Mouse (Mus musculus): ENCODE measurements at regions not wholly inside any gene's neighbourhood (a gene's known extent, or its start where the extent isn't known, plus 50 kb on each side); places are given as distances from the start of the nearest gene placed in this dataset.

- Histone ChIP-seq H3K4me2 (replicated peaks; ENCODE audit: low read depth) (no peak overlapping the region), H3K4me1 (replicated peaks; ENCODE audit: control insufficient read depth, insufficient read depth) (no peaks in the 10 kb centered on the region), H3K4me3 (ENCODE audit: low read depth, low read length) (no peak overlapping the region), H3K27ac (replicated peaks) (no peak overlapping the region), H3K9me3 (ENCODE audit: control insufficient read depth, low read length) (no peaks in the 10 kb centered on the region), H3K9ac (ENCODE audit: low read length) (no peak overlapping the region), H3K36me3 (ENCODE audit: control insufficient read depth, insufficient read depth, low read length) (no peaks in the 10 kb centered on the region), H3K27me3 (ENCODE audit: control insufficient read depth, insufficient read depth, low read length) (no peaks in the 10 kb centered on the region)
- ATAC-seq (ENCODE audit: low FRiP score, low TSS enrichment) (no peak), DNase-seq (ENCODE audit: low spot score) (no peak)
- TF ChIP-seq CTCF (IDR thresholded peaks at IDR 0.05; ENCODE audit: low read depth) (no peak), EP300 (optimal IDR thresholded peaks at IDR 0.05) (no peak)
- 96% methylated on average over 3 of the region's 3 CpGs for WGBS
These were observed 67.5 kb downstream of the Lmo4 start for GRCm38 (mm10) chr3:144137483-144137882.

- Histone ChIP-seq H3K4me1 (replicated peaks; ENCODE audit: control insufficient read depth, insufficient read depth) (no peaks in the 10 kb centered on the region), H3K27me3 (ENCODE audit: control insufficient read depth, insufficient read depth, low read length) (no peaks in the 10 kb centered on the region), H3K4me3 (ENCODE audit: low read depth, low read length) (no peak overlapping the region), H3K36me3 (ENCODE audit: control insufficient read depth, insufficient read depth, low read length) (no peaks in the 10 kb centered on the region), H3K4me2 (replicated peaks; ENCODE audit: low read depth) (no peak overlapping the region), H3K27ac (replicated peaks) (no peak overlapping the region), H3K9me3 (ENCODE audit: control insufficient read depth, low read length) (no peaks in the 10 kb centered on the region), H3K9ac (ENCODE audit: low read length) (no peak overlapping the region)
- ATAC-seq (ENCODE audit: low FRiP score, low TSS enrichment), result peak; percentile 79
- no peak for DNase-seq (ENCODE audit: low spot score)
- WGBS, result 47% methylated on average over 2 of the region's 2 CpGs
- no peak for TF ChIP-seq EP300 (optimal IDR thresholded peaks at IDR 0.05)
- TF ChIP-seq CTCF (IDR thresholded peaks at IDR 0.05; ENCODE audit: low read depth), result no peak
These were observed 68.6 kb downstream of the Lmo4 start for GRCm38 (mm10) chr3:144136432-144136831.

- H3K27me3 ChIP-seq (ENCODE audit: control insufficient read depth, insufficient read depth, low read length), result no peaks in the 10 kb centered on the region
- H3K4me2 ChIP-seq (replicated peaks; ENCODE audit: low read depth), result no peak overlapping the region
- DNase-seq (ENCODE audit: low spot score) (peak; percentile 55), ATAC-seq (ENCODE audit: low FRiP score, low TSS enrichment) (peak; percentile 85; the same call in 1 of the 2 replicates)
- no peak overlapping the region for H3K9ac ChIP-seq (ENCODE audit: low read length)
- H3K4me1 ChIP-seq (replicated peaks; ENCODE audit: control insufficient read depth, insufficient read depth), result no peaks in the 10 kb centered on the region
- H3K9me3 ChIP-seq (ENCODE audit: control insufficient read depth, low read length), result no peaks in the 10 kb centered on the region
- H3K36me3 ChIP-seq (ENCODE audit: control insufficient read depth, insufficient read depth, low read length), result no peaks in the 10 kb centered on the region
- no peak overlapping the region for H3K4me3 ChIP-seq (ENCODE audit: low read depth, low read length)
- TF ChIP-seq CTCF (IDR thresholded peaks at IDR 0.05; ENCODE audit: low read depth) (no peak), EP300 (optimal IDR thresholded peaks at IDR 0.05) (no peak)
- 76% methylated on average over 6 of the region's 6 CpGs for WGBS
- no peak overlapping the region for H3K27ac ChIP-seq (replicated peaks)
These were observed 69.4 kb downstream of the Lmo4 start for GRCm38 (mm10) chr3:144135646-144136045.

DNA sequence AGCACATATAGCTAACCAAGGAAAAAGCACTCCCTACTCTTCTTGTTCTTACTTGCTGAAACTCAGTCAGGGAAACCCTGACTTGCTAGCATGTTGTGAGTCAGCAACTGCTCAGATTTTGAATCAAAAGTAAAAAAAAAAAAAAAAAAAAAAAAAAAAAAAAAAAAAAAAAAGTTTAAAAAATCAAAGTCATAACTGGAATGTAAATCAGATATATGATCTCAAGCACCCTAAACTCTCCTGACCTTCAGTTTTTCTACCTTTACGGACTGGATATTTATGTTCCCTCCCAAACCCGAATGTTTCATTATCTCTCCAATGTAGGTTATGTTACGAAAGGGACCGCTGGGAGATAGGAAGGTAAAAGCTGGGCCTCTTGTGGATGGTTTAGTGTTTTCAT, 77.0 kb downstream of the Lmo4 start:
- Histone ChIP-seq H3K9ac (ENCODE audit: low read length) (no peak overlapping the region), H3K4me1 (replicated peaks; ENCODE audit: control insufficient read depth, insufficient read depth) (no peaks in the 10 kb centered on the region), H3K27ac (replicated peaks) (no peak overlapping the region), H3K9me3 (ENCODE audit: control insufficient read depth, low read length) (no peaks in the 10 kb centered on the region), H3K4me3 (ENCODE audit: low read depth, low read length) (no peak overlapping the region), H3K27me3 (ENCODE audit: control insufficient read depth, insufficient read depth, low read length) (no peaks in the 10 kb centered on the region), H3K36me3 (ENCODE audit: control insufficient read depth, insufficient read depth, low read length) (no peaks in the 10 kb centered on the region), H3K4me2 (replicated peaks; ENCODE audit: low read depth) (no peak overlapping the region)
- DNase-seq (ENCODE audit: low spot score) (no peak), ATAC-seq (ENCODE audit: low FRiP score, low TSS enrichment) (no peak)
- 76% methylated on average over 4 of the region's 4 CpGs for whole genome bisulfite sequencing
- TF ChIP-seq CTCF (IDR thresholded peaks at IDR 0.05; ENCODE audit: low read depth) (no peak), EP300 (optimal IDR thresholded peaks at IDR 0.05) (no peak)

DNA sequence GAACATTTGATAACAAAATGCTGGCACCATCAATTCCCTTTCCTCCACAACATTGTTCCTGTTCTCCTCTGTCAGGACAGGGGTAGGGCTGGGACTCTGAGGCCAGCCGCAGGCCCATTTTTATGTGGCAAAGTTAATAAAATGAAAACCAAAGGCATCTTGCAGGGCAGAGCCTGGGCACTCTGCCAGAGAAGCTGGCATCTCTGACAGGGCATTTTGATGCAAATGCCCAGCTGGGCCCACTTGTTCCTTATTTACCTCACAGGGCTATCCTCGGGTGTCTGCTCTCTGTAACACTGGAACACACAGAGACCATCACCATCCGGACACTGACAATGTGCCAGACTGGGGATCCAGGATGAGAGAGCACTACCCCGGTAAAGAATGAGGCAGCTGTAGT, 80.7 kb downstream of the Lmo4 start:
- Histone ChIP-seq H3K27ac (replicated peaks) (no peak overlapping the region), H3K9me3 (ENCODE audit: control insufficient read depth, low read length) (no peaks in the 10 kb centered on the region), H3K27me3 (ENCODE audit: control insufficient read depth, insufficient read depth, low read length) (no peaks in the 10 kb centered on the region), H3K4me2 (replicated peaks; ENCODE audit: low read depth) (no peak overlapping the region), H3K4me1 (replicated peaks; ENCODE audit: control insufficient read depth, insufficient read depth) (no peaks in the 10 kb centered on the region), H3K36me3 (ENCODE audit: control insufficient read depth, insufficient read depth, low read length) (no peaks in the 10 kb centered on the region), H3K9ac (ENCODE audit: low read length) (no peak overlapping the region), H3K4me3 (ENCODE audit: low read depth, low read length) (no peak overlapping the region)
- WGBS, result 69% methylated on average over 4 of the region's 4 CpGs
- DNase-seq (ENCODE audit: low spot score) (no peak), ATAC-seq (ENCODE audit: low FRiP score, low TSS enrichment) (no peak)
- TF ChIP-seq CTCF (IDR thresholded peaks at IDR 0.05; ENCODE audit: low read depth) (no peak), EP300 (optimal IDR thresholded peaks at IDR 0.05) (no peak)

- H3K36me3 ChIP-seq (ENCODE audit: control insufficient read depth, insufficient read depth, low read length), result no peaks in the 10 kb centered on the region
- H3K9me3 ChIP-seq (ENCODE audit: control insufficient read depth, low read length), result no peaks in the 10 kb centered on the region
- no peak overlapping the region for H3K4me3 ChIP-seq (ENCODE audit: low read depth, low read length)
- no peak overlapping the region for H3K9ac ChIP-seq (ENCODE audit: low read length)
- no peak overlapping the region for H3K4me2 ChIP-seq (replicated peaks; ENCODE audit: low read depth)
- DNase-seq (ENCODE audit: low spot score) (no peak), ATAC-seq (ENCODE audit: low FRiP score, low TSS enrichment) (no peak)
- H3K4me1 ChIP-seq (replicated peaks; ENCODE audit: control insufficient read depth, insufficient read depth), result no peaks in the 10 kb centered on the region
- TF ChIP-seq CTCF (IDR thresholded peaks at IDR 0.05; ENCODE audit: low read depth) (no peak), EP300 (optimal IDR thresholded peaks at IDR 0.05) (no peak)
- 78% methylated on average over 6 of the region's 6 CpGs for WGBS
- no peak overlapping the region for H3K27ac ChIP-seq (replicated peaks)
- H3K27me3 ChIP-seq (ENCODE audit: control insufficient read depth, insufficient read depth, low read length), result no peaks in the 10 kb centered on the region
These were observed 81.5 kb downstream of the Lmo4 start for GRCm38 (mm10) chr3:144123361-144124072.
